Mouse (Mus musculus) olfactory bulb, adult 2 months (tissue): ENCODE results near the gene Tshz2.

Source experiments
- CTCF ChIP-seq: fragments of 200-500 bp; IDR thresholded peaks from 2 replicates; pipeline ENCODE4 v1.5.1; 2012; ENCODE audit warnings: low read depth, mild to moderate bottlenecking, low read length, moderate library complexity; ENCODE audit not compliant: insufficient read depth
- POLR2A ChIP-seq: fragments of 200-500 bp; IDR thresholded peaks from 2 replicates; pipeline ENCODE4 v1.6.1; 2012; ENCODE audit warnings: mild to moderate bottlenecking, low read depth, low read length, moderate library complexity; ENCODE audit not compliant: insufficient read depth

DNA sequence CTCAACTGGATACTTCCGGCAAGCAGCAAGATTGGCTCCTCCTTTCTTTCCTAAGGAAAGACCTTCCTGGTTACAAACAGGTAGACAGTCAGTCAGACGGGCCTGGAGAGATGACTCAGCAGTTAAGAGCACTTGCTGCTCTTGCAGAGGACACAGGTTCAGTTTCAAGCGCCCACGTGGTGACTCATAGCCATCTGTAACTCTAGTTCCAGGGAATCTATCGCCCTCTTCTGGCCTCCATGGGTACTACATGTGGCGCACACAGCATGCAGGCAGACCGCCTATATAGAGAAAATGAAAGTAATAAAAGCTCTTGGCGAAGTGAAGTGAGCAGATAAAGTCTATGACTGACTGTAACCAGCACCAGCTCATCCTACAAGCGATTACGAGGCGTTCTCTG is 413.1 kb downstream of the Tshz2 start:
- TF ChIP-seq POLR2A = no peak
- TF ChIP-seq CTCF = no peak
